Mouse (Mus musculus) G1E (cell line): Measurements from ENCODE around the gene Tmem217. TPM values are rescaled to one million over a fixed set of nuclear protein-coding genes. Genes with fewer than 3 reads are reported as not detected.

Source experiments
- ATAC-seq: 2 replicates; pipeline ENCODE4 v1.8.0; 2016; ENCODE audit warnings: mild to moderate bottlenecking; ENCODE audit not compliant: insufficient number of reproducible peaks, poor library complexity, low FRiP score, severe bottlenecking; ENCODE audit errors: extremely low read depth
- DNase-seq: peaks from one replicate; pipeline ENCODE4 v3.0.0; 2012; ENCODE audit warnings: low spot score
- H3K27me3 ChIP-seq: 2 replicates; pipeline ENCODE4 v1.6.1; 2012; ENCODE audit warnings: mild to moderate bottlenecking, low read length, inconsistent platforms; ENCODE audit not compliant: insufficient read depth
- H3K36me3 ChIP-seq: replicated peaks from 2 replicates; pipeline ENCODE3; 2012; ENCODE audit warnings: mild to moderate bottlenecking, inconsistent platforms
- H3K4me1 ChIP-seq: 2 replicates; pipeline ENCODE4 v1.6.1; 2012; ENCODE audit warnings: low read depth, low read length, inconsistent platforms, mixed read lengths; ENCODE audit not compliant: insufficient read depth
- H3K4me3 ChIP-seq: 2 replicates; pipeline ENCODE4 v1.5.1; 2012; ENCODE audit warnings: low read depth, mild to moderate bottlenecking, inconsistent platforms, low read length, moderate library complexity, mixed read lengths
- H3K9me3 ChIP-seq: replicated peaks from 2 replicates; pipeline ENCODE4 v1.6.1; 2012; ENCODE audit warnings: inconsistent platforms
- CTCF ChIP-seq: IDR thresholded peaks from 2 replicates; pipeline ENCODE4 v1.5.1; 2012; ENCODE audit warnings: low read depth, low read length, inconsistent platforms, mixed read lengths
- GATA1 ChIP-seq: IDR thresholded peaks from 2 replicates; pipeline ENCODE4 v1.6.1; 2012; ENCODE audit warnings: borderline replicate concordance, low read length, inconsistent platforms, mixed read lengths
- GATA2 ChIP-seq: IDR thresholded peaks from 2 replicates; pipeline ENCODE4 v1.6.1; 2012; ENCODE audit warnings: low read depth, low read length, inconsistent platforms, borderline replicate concordance
- POLR2AphosphoS5 ChIP-seq: IDR thresholded peaks from 2 replicates; pipeline ENCODE4 v1.6.1; 2012; ENCODE audit warnings: low read depth, low read length, inconsistent platforms; ENCODE audit not compliant: insufficient replicate concordance
- TAL1 ChIP-seq: conservative IDR thresholded peaks from 2 replicates; pipeline ENCODE4 v1.6.1; 2012; ENCODE audit warnings: low read depth, low read length, inconsistent platforms, mixed read lengths
- polyA plus RNA-seq: library from polyadenylated mRNA; stranded (reverse); fragments of >175 nt; gene quantifications from 2 replicates; pipeline ENCODE4 v1.2.3, GENCODE M21; 2012
- total RNA-seq, 2 experiments: library from RNA; stranded (forward) in 1 of 2; stranded (reverse) in 1 of 2; fragments of 200-1000 nt in 1 of 2; fragments of >200 nt in 1 of 2; fragmentation: Nextera tagmentation in 1 of 2; gene quantifications; 2 replicates each; pipeline ENCODE4 v1.2.3; 2014 to 2017

Gene Tmem217
- total and polyA plus RNA-seq, 3 experiments, result 0.33 TPM; not detected in 2

DNA sequence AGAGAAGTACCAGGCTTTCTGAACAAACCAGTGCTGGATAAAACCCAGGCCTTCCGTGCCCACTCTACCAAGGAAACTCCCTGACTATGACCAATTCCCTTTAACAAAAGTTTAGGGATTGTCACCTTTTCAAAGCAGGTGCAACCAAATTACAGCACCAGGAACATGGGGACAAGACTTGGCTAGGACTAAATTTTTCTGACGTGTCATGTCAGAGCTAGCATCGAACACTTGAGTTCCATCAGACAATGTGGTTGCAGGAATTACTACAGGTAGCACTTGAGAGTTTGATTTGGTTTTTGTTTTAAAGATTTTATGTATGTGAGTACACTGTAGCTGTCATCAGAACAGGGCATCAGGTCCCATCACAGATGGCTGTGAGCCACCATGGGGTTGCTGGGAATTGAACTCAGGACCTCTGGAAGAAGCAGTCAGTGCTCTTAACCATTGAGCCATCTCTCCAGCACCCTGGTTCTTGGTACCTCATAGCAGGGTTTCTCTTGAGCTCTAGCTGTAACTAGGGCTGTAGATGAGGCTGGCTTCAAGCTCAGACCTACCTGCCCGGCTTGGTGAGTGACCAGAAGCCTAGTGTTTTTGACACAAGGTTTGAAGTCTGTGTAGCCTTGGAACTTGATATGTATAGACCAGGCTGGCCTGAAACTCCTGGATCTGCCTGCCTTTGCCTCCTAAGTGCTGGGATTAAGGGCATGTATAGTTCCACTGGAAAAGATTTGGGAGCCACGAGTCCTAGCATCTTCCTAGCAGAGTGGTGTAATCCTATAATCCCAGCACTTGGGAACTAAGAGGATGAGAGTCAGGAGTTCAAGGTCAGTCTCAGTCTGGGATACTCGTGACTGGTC is 55.7 kb downstream of the Tmem217 start:
- no peaks in the 10 kb centered on the region for H3K9me3 ChIP-seq
- peaks cover 43% of the 10 kb centered on the region for H3K36me3 ChIP-seq
- no peak for TF ChIP-seq GATA2
- TF ChIP-seq GATA1, result no peak
- TF ChIP-seq TAL1, result no peak
- TF ChIP-seq POLR2AphosphoS5, result no peak; the same call in 1 of the 2 replicates
- TF ChIP-seq CTCF, result no peak
- H3K4me3 ChIP-seq, result no peak overlapping the region
- peaks cover 54% of the 10 kb centered on the region for H3K4me1 ChIP-seq
- H3K27me3 ChIP-seq, result no peaks in the 10 kb centered on the region
- ATAC-seq, result no peak
- DNase-seq, result no peak

DNA sequence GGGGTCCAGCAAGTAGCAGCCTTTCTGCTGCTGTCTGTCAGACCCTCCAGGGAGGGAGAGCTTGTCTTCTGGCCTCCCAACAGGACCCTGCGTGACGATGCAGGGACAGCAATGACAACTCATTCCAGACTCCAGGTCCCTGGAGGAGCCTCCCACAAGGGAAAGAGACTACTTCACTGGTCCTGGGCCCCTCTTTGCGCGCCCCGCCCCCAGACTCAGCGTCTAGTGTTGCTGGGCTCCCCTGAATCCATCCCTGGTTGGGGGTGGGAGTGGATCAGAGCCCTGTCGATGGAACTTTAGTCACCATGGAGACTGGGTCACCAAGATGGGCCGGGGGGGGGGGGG is 57.5 kb downstream of the Tmem217 start:
- H3K9me3 ChIP-seq, result no peaks in the 10 kb centered on the region
- no peak for ATAC-seq
- DNase-seq, result no peak
- TF ChIP-seq POLR2AphosphoS5 (0 out of 2 replicates have a peak, but pooled peaks have one; percentile 57), TAL1 (no peak), CTCF (no peak), GATA1 (no peak), GATA2 (no peak)
- H3K36me3 ChIP-seq, result peaks cover 46% of the 10 kb centered on the region
- peak overlapping the region; percentile 99 for H3K4me3 ChIP-seq
- peaks cover 45% of the 10 kb centered on the region for H3K4me1 ChIP-seq
- H3K27me3 ChIP-seq, result no peaks in the 10 kb centered on the region

DNA sequence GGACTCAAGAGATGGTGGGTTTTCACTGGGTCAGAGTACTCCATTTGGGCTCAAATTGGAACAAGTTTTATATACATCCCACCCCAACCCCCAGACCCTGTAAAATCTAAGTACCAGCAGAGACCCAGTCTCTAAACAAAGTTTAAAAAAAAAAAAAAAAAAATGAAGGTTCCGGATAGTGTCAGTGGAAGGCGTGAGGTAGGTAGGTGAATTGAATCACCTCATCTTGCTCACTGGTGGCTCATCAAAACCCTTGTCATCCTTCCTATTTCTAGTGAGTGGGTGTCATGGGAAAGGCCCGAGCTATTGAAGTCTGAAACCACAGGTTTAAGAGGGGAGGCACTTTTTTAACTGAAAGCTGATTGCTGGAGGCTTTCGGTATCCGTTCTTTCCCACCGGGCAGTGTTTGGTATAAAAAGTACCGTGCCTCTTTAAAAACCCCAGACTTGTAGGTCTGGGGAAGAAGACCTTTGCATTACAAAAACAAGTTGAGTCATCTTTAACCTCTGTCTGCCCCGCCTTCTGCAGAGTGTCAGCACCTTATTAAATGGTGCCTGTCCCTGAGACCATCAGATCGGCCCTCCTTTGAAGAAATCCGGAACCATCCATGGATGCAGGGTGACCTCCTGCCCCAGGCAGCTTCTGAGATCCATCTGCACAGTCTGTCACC is 58.0 kb downstream of the Tmem217 start:
- Histone ChIP-seq H3K4me1 (peaks cover 45% of the 10 kb centered on the region), H3K4me3 (peak overlapping the region; percentile 99), H3K9me3 (no peaks in the 10 kb centered on the region), H3K36me3 (peaks cover 46% of the 10 kb centered on the region), H3K27me3 (no peaks in the 10 kb centered on the region)
- ATAC-seq (no peak), DNase-seq (no peak)
- TF ChIP-seq GATA1 (no peak), POLR2AphosphoS5 (no peak), GATA2 (no peak), TAL1 (no peak), CTCF (no peak)

DNA sequence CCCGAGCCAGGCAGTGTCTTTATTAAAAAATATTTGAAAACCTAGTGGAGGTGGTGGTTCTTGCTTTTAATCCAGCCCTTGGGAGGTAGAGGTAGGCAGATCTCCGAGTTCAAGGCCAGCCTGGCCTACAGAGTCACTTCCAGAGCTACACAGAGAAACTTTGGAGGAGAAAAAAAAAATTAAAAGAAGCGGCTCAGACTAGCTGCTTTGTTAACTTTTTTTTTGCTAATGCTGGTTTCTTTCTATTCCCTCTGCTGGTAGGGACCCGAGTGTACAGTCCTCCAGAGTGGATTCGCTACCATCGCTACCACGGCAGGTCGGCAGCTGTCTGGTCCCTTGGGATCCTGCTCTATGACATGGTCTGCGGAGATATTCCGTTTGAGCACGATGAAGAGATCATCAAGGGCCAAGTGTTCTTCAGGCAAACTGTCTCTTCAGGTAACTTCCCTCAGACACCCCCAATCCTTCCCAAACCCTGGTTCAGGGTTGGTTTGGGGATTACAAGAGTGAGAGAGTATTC is 58.7 kb downstream of the Tmem217 start:
- ATAC-seq (no peak), DNase-seq (no peak)
- H3K4me1 ChIP-seq, result peaks cover 48% of the 10 kb centered on the region
- TF ChIP-seq GATA2 (no peak), GATA1 (no peak), TAL1 (no peak), CTCF (no peak), POLR2AphosphoS5 (no peak)
- no peaks in the 10 kb centered on the region for H3K9me3 ChIP-seq
- no peaks in the 10 kb centered on the region for H3K27me3 ChIP-seq
- H3K4me3 ChIP-seq, result peak overlapping the region; percentile 99
- peaks cover 46% of the 10 kb centered on the region for H3K36me3 ChIP-seq

DNA sequence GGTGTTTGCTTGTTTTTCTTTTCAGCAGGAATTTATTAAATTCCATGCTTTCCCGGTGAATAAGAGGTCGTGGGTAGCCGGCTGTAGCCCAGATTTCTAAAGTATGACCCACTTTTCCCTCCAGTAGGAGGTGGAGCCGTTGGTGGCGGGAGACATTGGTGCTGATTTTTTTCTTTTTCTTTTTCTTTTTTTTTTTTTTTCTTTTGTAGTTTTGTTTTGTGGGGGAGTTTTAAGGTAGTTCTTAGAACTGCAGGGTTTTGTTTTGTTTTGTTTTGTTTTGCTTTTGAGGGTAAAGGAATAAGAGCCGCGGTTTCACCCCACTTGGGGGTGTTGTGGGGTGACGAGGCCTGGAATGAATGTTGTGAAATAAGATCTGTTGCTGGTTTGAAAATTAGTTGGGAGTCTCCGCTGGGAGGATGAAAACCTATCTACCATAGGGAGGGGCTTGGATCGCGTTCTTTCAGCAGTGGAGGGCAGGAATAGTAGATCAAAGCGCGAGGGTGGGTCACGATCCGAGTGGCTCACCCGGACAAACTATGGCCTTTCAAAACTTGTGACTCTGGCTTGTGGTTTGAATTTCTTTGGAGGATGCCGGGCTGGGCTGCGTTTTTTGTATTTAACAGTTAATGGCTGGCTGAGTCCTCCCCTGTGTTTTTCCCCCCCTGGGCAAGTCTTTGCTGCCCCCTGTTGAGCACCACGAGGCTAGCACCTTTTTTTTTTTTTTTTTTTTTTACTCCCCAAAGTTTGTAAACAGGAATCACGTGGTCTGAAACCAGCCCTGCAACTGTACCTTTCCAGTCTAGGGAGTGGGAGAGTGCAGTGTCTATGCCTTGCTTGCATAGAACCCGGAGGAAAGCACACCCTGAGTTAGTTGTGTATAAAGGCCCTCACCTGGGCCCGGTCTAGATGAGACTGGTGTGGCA is 59.7 kb downstream of the Tmem217 start:
- H3K27me3 ChIP-seq, result no peaks in the 10 kb centered on the region
- H3K36me3 ChIP-seq, result peaks cover 46% of the 10 kb centered on the region
- H3K9me3 ChIP-seq, result no peaks in the 10 kb centered on the region
- peak overlapping the region; percentile 99 for H3K4me3 ChIP-seq
- H3K4me1 ChIP-seq, result peaks cover 48% of the 10 kb centered on the region
- TF ChIP-seq CTCF (peak; percentile 26; the same call in 1 of the 2 replicates), GATA1 (no peak)
- no peak for DNase-seq
- ATAC-seq, result peak; percentile 17; the same call in 1 of the 2 replicates
